Mouse (Mus musculus): ENCODE results near the gene Gm10577.

The Gm10577 gene

GRCm38 (mm10) chr4:101020596-101020995, at the start of gene Gm10577:
Gene Gm10577 (minus strand): TSS chr4:101020696.
- DNase-seq (ENCODE audit: low read depth) = no peak

- no peak for DNase-seq (ENCODE audit: low read depth)
Measured at GRCm38 (mm10) chr4:101069154-101069971, 48.9 kb upstream of the Gm10577 start.

GRCm38 (mm10) chr4:101068786-101069153, 48.3 kb upstream of the Gm10577 start, which contains the start of gene Raver2:
Gene Raver2 (plus strand): TSS chr4:101068983.
- DNase-seq (ENCODE audit: low read depth) = peak; percentile 20

DNA sequence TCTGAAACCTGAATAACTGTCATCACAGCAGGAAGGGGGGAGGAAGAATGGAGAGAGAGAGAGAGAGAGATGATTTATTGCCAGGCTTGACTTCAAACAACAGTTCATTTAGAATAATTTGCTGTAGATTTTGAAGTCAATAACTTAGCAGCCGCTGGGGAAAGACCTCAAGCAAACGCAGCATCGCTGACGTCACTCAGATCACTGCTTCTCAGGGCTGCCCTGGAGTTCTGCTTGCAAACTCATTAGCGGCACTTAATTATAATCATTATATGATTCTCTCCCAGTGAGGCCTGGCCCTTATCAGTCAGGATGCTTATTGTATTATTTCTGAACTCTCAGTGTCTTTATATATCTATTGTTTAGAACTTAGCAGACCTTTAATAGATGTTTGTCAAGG, 45.9 kb upstream of the Gm10577 start:
- DNase-seq (ENCODE audit: low read depth) = no peak

DNA sequence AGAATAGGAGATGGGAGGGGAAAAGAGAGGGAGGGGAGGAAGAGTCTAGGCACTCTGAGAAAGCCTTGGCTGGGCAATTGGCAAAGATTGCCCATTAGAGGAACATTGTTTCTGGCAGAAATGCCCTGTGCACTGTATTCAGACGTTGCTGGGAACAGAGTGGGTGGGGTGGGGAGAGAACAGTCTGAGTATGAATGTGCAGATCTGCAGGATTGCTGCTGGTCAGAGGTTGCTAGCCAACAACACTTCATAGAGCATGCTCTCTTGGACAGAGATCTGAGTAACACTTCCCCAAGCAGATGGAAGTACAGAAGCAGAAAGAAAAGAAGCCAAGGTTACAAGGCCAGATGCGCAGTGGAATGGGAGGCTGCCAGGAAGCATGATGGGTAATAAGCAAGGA, 41.6 kb upstream of the Gm10577 start:
- no peak for DNase-seq (ENCODE audit: low read depth)

DNA sequence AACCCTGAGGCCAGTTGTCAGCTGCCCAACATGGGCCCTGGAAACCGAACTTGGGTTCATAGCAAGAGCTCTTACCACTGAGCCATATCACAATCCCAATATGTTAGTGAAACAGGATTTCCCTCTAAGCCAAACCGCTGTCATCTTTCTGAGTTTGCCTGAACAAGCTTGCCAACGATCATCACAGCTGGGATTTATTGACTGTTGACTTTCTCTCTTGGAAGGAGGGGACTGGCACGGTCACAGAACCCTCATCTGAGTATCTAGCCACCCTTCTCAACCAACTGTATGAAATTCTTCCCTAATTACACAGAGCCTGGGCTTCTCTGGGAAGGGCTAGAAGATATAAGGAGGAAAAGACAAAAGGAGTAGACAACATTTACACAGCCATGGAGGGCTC, 26.1 kb upstream of the Gm10577 start:
- DNase-seq (ENCODE audit: low read depth) = no peak

GRCm38 (mm10) chr4:101044149-101044548, 23.7 kb upstream of the Gm10577 start:
- DNase-seq (ENCODE audit: low read depth) = no peak

GRCm38 (mm10) chr4:101043691-101044090, 23.2 kb upstream of the Gm10577 start:
- no peak for DNase-seq (ENCODE audit: low read depth)

DNA sequence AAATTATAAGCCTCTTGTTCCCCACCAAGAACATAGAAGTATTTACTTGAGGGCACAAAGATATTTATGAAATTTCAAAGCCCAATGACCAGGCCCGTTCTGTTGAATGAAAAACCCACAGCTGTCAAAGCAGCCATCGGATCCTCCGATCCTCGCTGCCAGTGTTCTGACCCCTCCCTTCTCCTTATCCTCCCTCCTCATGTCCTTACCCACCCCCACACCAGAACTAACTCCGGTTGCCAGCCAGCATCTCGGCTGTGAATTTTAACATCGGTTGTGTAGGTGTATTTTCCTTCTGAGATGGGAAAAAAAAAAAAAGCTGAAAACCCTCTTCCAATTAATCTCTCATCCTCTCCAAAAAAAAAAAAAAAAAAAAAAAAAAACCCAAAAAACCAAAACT, 16.7 kb upstream of the Gm10577 start:
- no peak for DNase-seq (ENCODE audit: low read depth)

DNA sequence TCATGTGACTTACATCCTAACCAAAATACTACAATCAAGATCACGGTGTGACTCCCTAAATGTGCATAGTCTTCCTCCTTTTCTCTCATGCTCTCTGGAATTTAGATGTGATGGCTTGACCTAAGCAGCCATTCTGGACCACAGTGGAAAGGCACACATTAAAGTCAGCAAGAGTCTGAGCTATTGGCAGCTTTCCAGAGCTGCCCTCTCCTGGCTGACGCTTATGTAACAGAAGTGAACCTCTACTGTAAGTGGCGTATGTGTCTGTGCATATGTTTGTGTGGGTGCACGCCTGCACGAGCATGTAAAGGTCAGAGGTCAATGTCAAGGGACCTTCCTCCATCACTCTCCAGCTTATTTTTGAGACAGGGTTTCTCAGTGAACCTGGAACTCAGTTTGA, 14.6 kb upstream of the Gm10577 start:
- no peak for DNase-seq (ENCODE audit: low read depth)

DNA sequence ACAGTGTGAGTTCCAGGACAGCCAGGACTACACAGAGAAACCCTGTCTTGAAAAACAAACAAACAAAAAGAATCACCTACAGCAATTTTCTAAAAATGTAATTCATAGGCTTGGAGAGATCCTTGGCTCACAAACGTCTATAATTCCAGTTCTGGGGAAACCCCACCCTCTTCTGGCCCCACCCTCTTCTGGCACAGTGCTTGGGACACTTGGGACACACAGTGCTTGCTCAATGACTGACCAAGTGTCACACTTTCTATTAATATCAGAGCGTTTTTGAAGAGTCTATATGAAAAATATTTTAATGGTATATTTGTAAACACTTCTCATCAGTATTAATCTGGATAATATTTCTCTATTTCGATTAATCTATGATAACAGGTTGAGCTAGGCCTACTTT, 12.6 kb upstream of the Gm10577 start:
- no peak for DNase-seq (ENCODE audit: low read depth)

DNA sequence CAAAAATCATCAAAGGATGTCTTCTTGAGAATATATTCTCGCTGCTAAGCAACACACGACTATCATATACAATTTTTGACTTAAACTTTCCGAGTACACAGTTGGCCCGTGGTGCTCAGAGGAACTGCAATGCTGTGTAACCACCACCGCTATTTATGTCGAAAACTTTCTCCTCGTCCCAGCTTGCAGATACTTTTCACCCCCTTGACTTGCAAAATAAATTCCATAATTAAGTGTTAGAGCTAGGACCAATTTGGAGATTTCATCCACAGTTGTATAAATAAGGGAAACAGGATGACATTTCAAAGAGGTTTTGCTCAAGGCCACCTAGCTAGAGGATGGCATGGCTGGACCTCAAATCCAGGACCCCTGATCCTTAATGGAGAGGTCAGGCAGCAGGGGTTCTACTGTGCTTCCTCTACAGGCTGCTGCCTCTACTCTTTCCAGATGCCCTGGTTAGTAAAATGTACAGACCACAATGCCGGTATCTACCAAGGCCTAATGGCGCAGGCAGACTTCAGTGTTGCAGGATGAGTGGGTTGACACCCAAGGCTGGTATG, 7.4 kb upstream of the Gm10577 start:
- no peak for DNase-seq (ENCODE audit: low read depth)

DNA sequence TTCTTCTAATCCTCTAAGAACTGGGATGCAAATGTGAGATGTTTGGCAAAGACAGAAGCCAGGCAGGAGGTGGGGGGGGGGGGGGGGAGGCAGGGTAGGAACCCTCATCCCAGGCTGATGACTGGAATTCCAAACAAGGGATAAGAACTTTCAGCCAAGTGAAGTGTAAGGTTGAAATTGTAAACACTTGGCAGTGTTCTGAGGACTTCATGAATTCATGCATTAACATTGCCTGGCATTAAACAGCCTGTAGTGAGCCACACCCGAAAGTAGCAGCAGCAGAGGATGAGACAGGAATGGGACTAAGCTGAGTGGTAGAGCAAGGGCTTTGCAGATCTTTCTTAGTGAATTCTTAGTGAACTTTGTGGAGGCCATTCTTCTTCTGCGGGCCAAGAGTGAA, 6.5 kb upstream of the Gm10577 start:
- no peak for DNase-seq (ENCODE audit: low read depth)

DNA sequence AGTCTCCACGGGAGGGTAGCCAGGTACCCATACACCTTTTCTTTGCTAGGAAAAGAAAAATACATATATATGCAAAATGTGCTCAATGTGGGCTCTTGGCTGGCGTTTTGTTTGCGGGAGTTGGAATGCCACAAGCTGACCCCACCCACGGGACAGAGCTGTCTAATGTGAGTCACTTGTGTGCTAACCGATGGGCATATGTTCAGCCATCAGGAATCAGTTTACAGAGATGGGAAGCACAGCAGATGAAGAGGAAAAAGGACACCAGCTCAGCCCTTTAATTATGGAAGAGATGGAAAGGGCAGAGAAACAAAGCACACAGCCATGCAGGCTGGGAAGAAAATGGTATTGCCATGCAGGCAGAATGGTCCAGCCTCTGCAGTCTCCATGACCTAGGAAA, 6.1 kb upstream of the Gm10577 start:
- DNase-seq (ENCODE audit: low read depth) = no peak

- no peak for DNase-seq (ENCODE audit: low read depth)
Measured at GRCm38 (mm10) chr4:101017806-101018205, 2.7 kb downstream of the Gm10577 start.

GRCm38 (mm10) chr4:101009092-101009491, 11.4 kb downstream of the Gm10577 start:
- no peak for DNase-seq (ENCODE audit: low read depth)

DNA sequence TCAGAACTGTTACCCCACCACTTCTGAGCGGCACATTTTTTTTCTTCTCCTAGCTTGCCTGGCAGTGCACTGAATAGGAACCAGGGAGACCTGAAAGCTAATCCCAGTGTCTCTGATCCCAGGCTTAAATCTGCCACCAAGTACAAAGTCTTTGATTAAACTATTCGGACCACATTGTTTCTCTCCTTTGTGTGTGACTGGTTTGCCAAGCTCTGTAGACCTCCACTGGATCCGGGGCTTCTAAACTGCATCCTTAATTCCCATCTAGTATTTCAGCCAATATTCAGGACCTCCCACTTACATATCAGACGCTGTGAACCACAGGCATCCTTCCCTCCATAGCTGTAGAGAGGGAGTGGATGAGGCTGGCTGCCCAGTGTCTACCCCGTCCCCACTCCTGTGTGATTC, 12.1 kb downstream of the Gm10577 start:
- DNase-seq (ENCODE audit: low read depth) = no peak

DNA sequence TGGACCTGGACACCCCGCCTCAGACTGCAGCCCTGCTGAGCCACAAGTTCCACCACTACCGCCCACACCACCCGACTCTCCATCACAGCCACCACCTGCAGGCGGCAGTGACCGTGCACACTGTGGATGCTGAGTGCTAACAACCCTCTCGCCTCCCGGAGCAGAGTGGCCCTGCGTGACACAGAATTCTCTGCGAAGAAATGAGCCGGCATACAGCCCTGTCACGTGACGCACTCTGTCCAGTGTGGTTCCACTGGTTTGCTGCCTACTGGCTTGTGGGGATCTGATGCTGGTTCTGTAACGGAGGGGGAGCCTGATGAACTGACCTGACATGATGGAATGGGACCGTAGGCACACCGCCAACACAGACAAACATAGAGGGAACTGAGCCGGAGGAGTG, 17.5 kb downstream of the Gm10577 start:
- no peak for DNase-seq (ENCODE audit: low read depth)

GRCm38 (mm10) chr4:101001073-101001472, 19.4 kb downstream of the Gm10577 start:
- DNase-seq (ENCODE audit: low read depth) = no peak

DNA sequence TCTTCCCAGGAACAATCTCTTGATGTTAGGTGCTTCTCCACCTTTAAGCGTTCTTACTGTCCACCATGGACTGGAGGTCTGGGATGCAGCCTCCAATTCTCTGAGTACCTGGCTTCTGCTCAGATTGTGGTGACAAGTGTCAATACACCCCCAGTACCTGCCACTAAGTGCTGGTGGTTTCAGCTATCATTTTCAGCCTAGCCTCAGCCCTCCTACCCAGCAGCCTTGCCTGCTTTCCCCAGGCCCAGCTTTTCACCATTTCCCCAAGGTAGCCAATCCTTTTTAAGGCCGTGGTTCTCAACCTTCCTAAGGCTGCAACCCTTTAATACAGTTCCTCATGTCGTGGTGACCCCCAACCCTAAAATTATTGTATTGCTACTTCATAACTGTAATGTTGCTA, 19.9 kb downstream of the Gm10577 start:
- DNase-seq (ENCODE audit: low read depth) = no peak

DNA sequence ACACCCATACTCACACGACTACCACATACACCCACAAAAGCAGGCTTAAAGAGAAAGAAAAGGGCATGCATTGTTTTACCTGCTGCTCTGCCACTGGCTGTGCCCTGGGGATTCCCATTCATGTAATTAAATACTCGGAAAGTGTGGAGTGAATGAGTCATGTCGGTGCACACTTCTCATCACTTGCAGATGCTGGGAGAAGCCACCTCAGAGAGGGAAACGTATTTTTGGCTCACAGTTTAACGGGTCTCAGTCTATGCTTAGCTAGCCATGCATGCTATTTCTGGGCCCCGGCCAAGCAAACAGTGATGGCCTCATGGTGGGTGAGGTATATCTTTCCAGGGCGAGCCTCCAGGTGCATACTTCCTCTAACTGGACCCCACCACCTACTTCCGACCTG, 21.6 kb downstream of the Gm10577 start:
- no peak for DNase-seq (ENCODE audit: low read depth)

GRCm38 (mm10) chr4:100998145-100998544, 22.4 kb downstream of the Gm10577 start:
- no peak for DNase-seq (ENCODE audit: low read depth)

GRCm38 (mm10) chr4:100996060-100996651, 24.3 kb downstream of the Gm10577 start:
- no peak for DNase-seq (ENCODE audit: low read depth)

- no peak for DNase-seq (ENCODE audit: low read depth)
Measured at GRCm38 (mm10) chr4:100995617-100996016, 24.9 kb downstream of the Gm10577 start.
